Mouse (Mus musculus) hematopoietic multipotent progenitor cell, adult 10-12 weeks (in vitro differentiated cells): ENCODE results near the gene Iqce. TPM values are rescaled to one million over a fixed set of nuclear protein-coding genes. Genes with fewer than 3 reads are reported as not detected.

Source experiments
- polyA plus RNA-seq: library from polyadenylated mRNA; stranded (reverse); fragments of >175 nt; gene quantifications from 2 replicates; pipeline ENCODE4 v1.2.3, GENCODE M21; 2012; ENCODE audit warnings: low replicate concordance

The Iqce gene
- 16.4 and 19.7 TPM in 2 replicates for polyA plus RNA-seq

DNA sequence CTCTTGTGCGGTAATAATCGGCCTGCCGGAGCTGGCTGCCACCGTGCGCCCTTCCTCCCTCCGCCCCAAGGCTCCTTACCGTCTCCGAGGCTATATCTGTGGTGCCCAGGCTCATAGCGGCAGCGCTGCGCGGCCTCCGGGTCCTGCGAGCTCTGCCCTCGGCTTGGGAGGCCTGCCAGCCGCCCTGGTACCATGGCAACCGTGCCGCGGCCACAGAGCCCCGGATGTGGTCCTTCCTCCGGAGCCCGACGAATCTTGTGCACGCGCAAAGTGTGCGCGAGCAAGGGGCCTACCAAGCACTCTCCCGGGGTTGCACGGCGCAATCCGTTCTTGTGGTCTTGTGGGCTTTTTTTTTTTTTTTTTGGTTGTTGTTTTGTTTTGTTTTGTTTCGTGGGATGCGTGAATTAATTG, at the start of gene Iqce:
Gene Iqce, minus strand, starts transcription at position 276 of the 411 bp plus-strand sequence.

DNA sequence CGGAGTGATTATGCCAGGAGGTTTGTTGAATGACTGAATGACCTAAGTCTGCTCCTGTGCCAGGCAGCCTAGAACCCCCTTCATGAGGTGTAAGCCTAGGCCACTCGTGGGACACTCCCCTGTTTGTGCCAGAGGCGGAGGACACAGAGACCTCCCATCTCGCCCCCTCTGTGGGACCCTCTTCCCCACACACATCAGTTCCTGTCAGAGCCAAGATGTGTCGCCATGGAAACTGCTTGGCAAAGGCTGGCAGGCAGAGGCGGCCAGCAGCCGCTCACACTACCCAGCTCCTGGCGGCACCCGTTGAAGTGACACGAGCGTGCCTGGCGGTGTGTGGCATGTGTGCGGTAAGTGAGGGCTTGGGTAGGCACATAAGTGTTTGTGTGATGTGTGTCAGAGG, 21.6 kb upstream of the Iqce start, which contains the start of gene Amz1:
Gene Amz1, plus strand, starts transcription at position 306 of the 400 bp plus-strand sequence.

DNA sequence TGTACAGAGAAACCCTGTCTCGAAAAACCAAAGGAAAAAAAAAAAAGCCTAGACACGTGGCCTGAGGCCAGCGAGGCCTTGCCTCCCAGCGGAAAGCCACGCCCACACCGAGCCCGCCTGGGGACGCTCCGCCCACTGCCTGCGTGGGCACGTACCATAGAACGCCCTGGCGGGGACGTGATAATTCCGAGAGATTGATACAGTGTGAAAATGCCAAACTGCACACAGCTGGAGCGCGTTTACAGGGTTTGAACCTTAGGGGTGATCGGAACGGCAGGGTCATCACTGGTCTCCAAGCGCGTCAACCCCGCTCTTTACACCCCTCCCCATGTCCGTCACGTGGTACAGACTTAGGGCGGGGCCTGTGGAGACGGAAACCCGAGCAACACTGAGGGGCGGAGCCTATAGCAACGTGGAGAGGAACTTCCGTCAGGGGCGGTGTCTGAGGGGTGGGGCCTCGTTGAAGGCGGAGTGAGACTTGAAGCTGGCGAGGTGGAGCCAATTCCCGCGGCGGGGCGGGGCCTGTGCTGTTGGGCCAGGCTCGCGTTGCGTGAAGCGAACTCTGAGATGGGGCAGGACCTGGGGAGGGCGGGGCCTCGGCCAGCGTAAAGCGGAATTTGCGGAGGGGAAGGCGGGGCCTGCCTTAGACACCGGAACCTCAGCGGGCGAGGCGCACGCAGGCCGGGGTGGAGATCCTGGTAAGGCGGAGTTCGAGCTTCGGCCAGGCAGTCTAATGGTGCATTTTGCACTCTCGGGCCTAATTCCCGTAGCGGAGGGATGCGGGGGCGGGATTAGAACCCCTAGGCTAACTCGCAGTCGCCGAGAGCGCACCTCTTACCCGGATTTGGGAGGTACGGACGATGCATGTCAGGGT, 2.4 kb upstream of the Iqce start, which contains the start of gene Brat1:
Gene Brat1, plus strand, starts transcription at position 634 of the 874 bp plus-strand sequence.

DNA sequence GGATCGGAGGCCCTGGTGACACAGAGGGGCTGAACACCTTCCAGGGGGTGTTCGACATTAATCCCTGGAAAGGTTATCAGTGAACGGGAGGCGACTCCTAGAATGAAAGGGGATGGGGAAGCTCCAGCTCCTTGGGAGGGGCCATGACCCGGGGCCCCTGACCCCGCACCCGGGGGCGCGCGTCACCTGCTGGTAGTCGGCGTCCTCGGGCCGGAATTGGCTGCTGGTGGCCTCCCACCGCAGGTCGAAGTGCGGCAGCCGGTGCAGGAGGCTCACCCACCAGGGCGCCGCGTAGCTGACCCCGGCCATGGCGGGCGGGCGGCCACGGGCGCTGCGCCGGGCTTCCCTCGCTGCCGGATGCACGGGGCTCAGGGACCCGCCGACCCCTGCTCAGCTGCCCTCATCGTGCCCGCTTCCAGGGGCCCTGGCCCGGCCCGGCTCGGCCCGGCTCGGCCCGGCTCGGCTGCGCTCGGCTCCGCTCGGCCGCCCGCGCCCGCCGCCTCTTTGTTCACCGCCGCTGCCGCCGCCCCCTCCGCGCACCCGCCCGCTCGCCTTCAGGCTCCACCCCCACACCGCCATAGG, 53.6 kb downstream of the Iqce start, which contains the start of gene Ttyh3:
Gene Ttyh3, minus strand, starts transcription at position 513 of the 582 bp plus-strand sequence.

Other genes with a start within 250 kb of the Iqce start
- 71.4 and 91.5 TPM in 2 replicates for gene Chst12, start 196.8 kb downstream of the Iqce start, polyA plus RNA-seq
- 0.29 and 1.8 TPM in 2 replicates for gene Grifin, start 137.3 kb downstream of the Iqce start, polyA plus RNA-seq
- gene Lfng, start 95.1 kb downstream of the Iqce start, polyA plus RNA-seq, result 237 and 285 TPM in 2 replicates
- 251 and 338 TPM in 2 replicates for gene Ttyh3, start 53.3 kb downstream of the Iqce start, polyA plus RNA-seq
- 38.2 and 43.9 TPM in 2 replicates for gene Brat1, start 2.6 kb upstream of the Iqce start, polyA plus RNA-seq
- 13.7 and 32.8 TPM in 2 replicates for gene Amz1, start 21.7 kb upstream of the Iqce start, polyA plus RNA-seq
- gene Gna12, start 128.1 kb upstream of the Iqce start, polyA plus RNA-seq, result 48.3 and 78.0 TPM in 2 replicates